Mouse (Mus musculus) lung, postnatal 0 days (tissue): ENCODE data around the gene Pank1. TPM values are rescaled to one million over a fixed set of nuclear protein-coding genes. Genes with fewer than 3 reads are reported as not detected.

Experiments used
- ATAC-seq: fragments of 200-750 bp; cut with Nextera tagmentation; 2 replicates; pipeline ENCODE4 v1.8.0; 2017; ENCODE audit warnings: moderate library complexity
- DNase-seq: peaks from one replicate; pipeline ENCODE4 v3.0.0-alpha.2; 2016; ENCODE audit warnings: low spot score
- H3K27ac ChIP-seq: fragments of 300-500 bp; sonication (generic); 2 replicates; pipeline ENCODE4 v1.5.1; 2014; ENCODE audit warnings: antibody characterized with exemption, mild to moderate bottlenecking, low read length, mixed read lengths
- H3K27me3 ChIP-seq: fragments of 300-500 bp; sonication (generic); replicated peaks from 2 replicates; pipeline ENCODE4 v1.6.1; 2014; ENCODE audit warnings: low read length, mixed read lengths; ENCODE audit not compliant: insufficient read depth
- H3K36me3 ChIP-seq: fragments of 300-500 bp; sonication (generic); 2 replicates; pipeline ENCODE4 v1.6.1; 2014; ENCODE audit warnings: low read length, mixed read lengths; ENCODE audit not compliant: insufficient read depth
- H3K4me1 ChIP-seq: fragments of 300-500 bp; sonication (generic); 2 replicates; pipeline ENCODE4 v1.6.1; 2014; ENCODE audit warnings: antibody characterized with exemption, low read depth, low read length, mixed read lengths; ENCODE audit not compliant: insufficient read depth
- H3K4me2 ChIP-seq: fragments of 300-500 bp; sonication (generic); replicated peaks from 2 replicates; pipeline ENCODE4 v1.6.1; 2014; ENCODE audit warnings: low read depth, mild to moderate bottlenecking, low read length, moderate library complexity, mixed read lengths
- H3K4me3 ChIP-seq: fragments of 300-500 bp; sonication (generic); 2 replicates; pipeline ENCODE4 v1.5.1; 2014; ENCODE audit warnings: low read depth, low read length
- H3K9ac ChIP-seq: fragments of 300-500 bp; sonication (generic); replicated peaks from 2 replicates; pipeline ENCODE4 v1.6.1; 2014; ENCODE audit warnings: low read depth, mild to moderate bottlenecking
- H3K9me3 ChIP-seq: fragments of 300-500 bp; sonication (generic); 2 replicates; pipeline ENCODE4 v1.6.1; 2016; ENCODE audit warnings: low read length, mixed read lengths
- CTCF ChIP-seq: IDR thresholded peaks from 2 replicates; pipeline ENCODE4 v1.5.1; 2016; ENCODE audit warnings: antibody characterized with exemption, mild to moderate bottlenecking
- EP300 ChIP-seq: IDR thresholded peaks from 2 replicates; pipeline ENCODE4 v1.6.1; 2016; ENCODE audit warnings: antibody characterized with exemption, mild to moderate bottlenecking, control low read depth
- WGBS: fragments of 180-500 bp; shearing (Covaris S2); extraction: QIAGEN DNeasy Blood & Tissue Kit; methylation state at CpG from one replicate; pipeline ENCODE4 v1.1.7; 2014; 5-methylcytosine and 5-hydroxymethylcytosine counted together
- polyA plus RNA-seq: library from polyadenylated mRNA; unstranded; fragments of >200 nt; fragmentation: Nextera tagmentation; extraction: Ambion mirVana; gene quantifications from 2 replicates; pipeline ENCODE4 v1.2.1, GENCODE M21; 2015

Gene Pank1
- polyA plus RNA-seq, 1 experiment from 2014 or later, result 5.6 TPM

DNA sequence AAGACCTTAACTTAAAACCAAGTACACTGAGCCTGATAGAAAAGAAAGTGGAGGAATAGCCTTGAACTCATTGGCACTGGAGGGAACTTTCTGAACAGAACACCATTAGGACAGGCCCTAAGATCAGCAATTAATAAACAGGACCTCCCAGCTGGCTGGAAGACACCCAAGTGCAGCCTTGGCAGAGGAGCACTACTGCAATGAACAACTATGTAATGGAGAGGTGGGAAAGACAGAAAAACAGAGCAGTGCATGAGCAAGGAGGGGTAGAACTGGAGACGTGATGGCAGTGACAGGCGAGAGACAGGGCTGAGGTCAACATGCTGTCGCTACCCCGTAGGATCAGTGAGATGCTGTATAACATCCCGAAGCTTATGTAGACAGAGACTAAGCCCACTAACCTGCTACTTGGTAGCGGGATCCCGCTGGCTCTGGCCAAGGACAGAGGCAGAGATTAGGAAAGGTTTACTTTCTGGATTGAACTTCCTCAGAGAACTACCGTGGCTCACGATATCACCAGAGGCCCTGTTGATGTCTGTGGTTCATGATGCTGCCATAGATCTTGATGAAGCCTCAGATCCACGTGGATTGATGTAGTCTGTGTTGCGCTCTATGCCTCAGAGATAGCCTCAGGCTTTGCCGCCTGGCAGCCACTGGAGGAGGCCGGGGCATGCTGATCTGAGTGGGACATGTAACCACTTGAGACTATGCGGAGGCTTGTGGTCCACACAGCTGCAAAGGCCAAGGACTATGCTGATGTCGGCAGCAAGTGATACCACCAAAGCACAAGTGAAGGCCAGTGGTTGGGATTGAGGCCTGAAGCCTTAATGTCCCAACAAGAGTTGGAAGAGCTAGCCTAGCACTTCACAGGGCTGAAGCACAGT is 18.1 kb upstream of the Pank1 start:
- Histone ChIP-seq H3K4me3 (no peak overlapping the region), H3K27ac (0 out of 2 replicates have a peak overlapping the region, but pooled peaks have one; percentile 33), H3K36me3 (no peaks in the 10 kb centered on the region), H3K4me1 (no peaks in the 10 kb centered on the region), H3K27me3 (no peaks in the 10 kb centered on the region), H3K9ac (no peak overlapping the region), H3K9me3 (no peaks in the 10 kb centered on the region), H3K4me2 (no peak overlapping the region)
- 74% methylated on average over 15 of the region's 15 CpGs for WGBS
- TF ChIP-seq CTCF (no peak), EP300 (peak; percentile 40; the same call in 1 of the 2 replicates)
- peak; percentile 42 for DNase-seq
- ATAC-seq, result peak; percentile 55

DNA sequence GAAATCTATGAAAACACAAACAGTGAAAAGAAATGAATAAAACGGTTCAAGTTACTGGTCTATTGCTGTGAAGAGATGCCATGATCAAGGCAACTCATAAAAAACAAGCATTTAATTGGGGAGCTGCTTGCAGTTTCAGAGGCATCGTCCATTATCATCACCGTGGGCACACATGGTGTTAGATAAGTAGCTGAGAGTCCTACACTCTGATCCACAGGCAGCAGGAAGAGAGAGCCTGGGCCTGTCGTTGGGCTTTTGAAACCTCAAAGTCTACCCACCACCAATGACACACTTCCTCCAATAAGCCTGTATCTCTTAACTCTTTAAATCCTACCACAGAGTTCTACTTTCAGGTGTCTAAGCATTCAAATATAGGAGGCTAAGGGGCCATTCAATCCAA is 15.8 kb upstream of the Pank1 start:
- WGBS, result 79% methylated on average over 4 of the region's 4 CpGs
- Histone ChIP-seq H3K27me3 (no peaks in the 10 kb centered on the region), H3K9ac (no peak overlapping the region), H3K4me1 (no peaks in the 10 kb centered on the region; the same call in 1 of the 2 replicates), H3K36me3 (no peaks in the 10 kb centered on the region), H3K4me2 (no peak overlapping the region), H3K27ac (no peak overlapping the region), H3K9me3 (no peaks in the 10 kb centered on the region), H3K4me3 (no peak overlapping the region)
- TF ChIP-seq CTCF (no peak), EP300 (no peak)
- ATAC-seq, result no peak
- DNase-seq, result no peak

DNA sequence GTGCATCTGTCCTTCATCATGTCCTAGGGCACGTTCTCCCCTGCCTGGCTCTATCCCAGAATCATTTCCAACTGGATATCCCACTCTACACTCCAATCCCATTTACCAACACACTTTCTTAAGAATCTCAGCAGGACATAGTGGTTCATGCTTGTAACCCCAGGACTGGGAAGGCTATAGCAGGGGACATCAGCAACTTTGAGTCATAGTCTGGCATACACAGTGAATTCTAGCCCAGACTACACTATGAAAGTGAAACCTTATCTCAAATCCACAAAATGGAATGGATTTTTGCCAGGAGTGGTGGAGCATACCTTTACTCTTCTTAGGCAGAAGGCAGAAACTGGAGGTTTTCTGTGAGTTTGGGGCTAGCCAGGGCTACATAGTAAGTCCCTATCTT is 12.3 kb upstream of the Pank1 start:
- H3K4me3 ChIP-seq, result no peak overlapping the region
- no peaks in the 10 kb centered on the region for H3K9me3 ChIP-seq
- H3K27me3 ChIP-seq, result no peaks in the 10 kb centered on the region
- no peaks in the 10 kb centered on the region; the same call in 1 of the 2 replicates for H3K4me1 ChIP-seq
- WGBS, result 60% methylated on average over 1 of the region's 1 CpGs
- no peak overlapping the region for H3K9ac ChIP-seq
- ATAC-seq (peak; percentile 62), DNase-seq (no peak)
- no peaks in the 10 kb centered on the region for H3K36me3 ChIP-seq
- TF ChIP-seq CTCF (no peak), EP300 (no peak)
- no peak overlapping the region for H3K27ac ChIP-seq
- no peak overlapping the region for H3K4me2 ChIP-seq

DNA sequence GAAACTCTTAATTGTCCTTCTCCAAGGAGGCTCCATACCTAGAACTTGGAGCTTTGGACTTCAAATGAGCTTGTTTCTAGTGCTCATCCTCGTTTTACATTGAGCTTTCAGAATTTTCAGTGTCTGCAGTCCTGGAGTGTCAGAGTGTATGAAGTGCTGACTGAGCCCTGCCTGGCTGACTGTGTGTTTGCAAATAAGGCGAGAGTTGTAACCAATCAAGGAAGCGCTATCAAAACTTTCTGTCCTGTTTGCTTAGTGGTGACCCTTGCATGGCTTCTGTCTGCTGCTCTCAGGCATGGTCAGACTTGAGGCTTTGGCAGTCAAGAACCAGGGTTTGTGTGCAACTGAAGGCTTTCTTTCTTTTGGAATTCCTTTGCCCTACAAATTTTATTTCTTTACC is 11.7 kb upstream of the Pank1 start:
- WGBS, result 36% methylated on average over 3 of the region's 3 CpGs
- no peaks in the 10 kb centered on the region for H3K9me3 ChIP-seq
- H3K4me2 ChIP-seq, result no peak overlapping the region
- H3K4me3 ChIP-seq, result no peak overlapping the region
- no peaks in the 10 kb centered on the region; the same call in 1 of the 2 replicates for H3K4me1 ChIP-seq
- peak; percentile 50 for DNase-seq
- TF ChIP-seq CTCF, result no peak
- TF ChIP-seq EP300, result no peak
- H3K36me3 ChIP-seq, result no peaks in the 10 kb centered on the region
- H3K27ac ChIP-seq, result 0 out of 2 replicates have a peak overlapping the region, but pooled peaks have one; percentile 32
- no peaks in the 10 kb centered on the region for H3K27me3 ChIP-seq
- H3K9ac ChIP-seq, result no peak overlapping the region
- peak; percentile 80 for ATAC-seq

DNA sequence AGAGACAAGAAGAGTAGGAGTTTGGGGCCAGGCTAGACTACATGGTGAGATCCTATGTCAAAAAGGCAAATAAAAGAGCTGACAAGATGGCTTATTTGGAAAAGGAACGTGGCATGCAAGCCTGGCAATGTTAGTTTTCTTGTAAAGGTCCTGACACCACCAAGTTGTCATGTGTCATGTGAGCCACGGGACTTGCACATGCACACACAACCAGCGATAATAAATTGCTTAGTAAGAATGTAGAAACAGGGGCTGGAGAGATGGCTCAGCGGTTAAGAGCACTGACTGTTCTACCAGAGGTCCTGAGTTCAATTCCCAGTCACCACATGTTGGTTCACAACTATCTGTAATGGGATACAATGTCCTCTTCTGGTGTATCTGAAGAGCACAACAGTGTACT is 7.1 kb upstream of the Pank1 start:
- H3K4me1 ChIP-seq, result no peaks in the 10 kb centered on the region; the same call in 1 of the 2 replicates
- H3K27ac ChIP-seq, result no peak overlapping the region
- WGBS, result 61% methylated on average over 4 of the region's 4 CpGs
- TF ChIP-seq CTCF (no peak), EP300 (no peak)
- no peak overlapping the region for H3K4me3 ChIP-seq
- H3K9ac ChIP-seq, result no peak overlapping the region
- no peaks in the 10 kb centered on the region for H3K9me3 ChIP-seq
- no peak for DNase-seq
- H3K27me3 ChIP-seq, result no peaks in the 10 kb centered on the region
- H3K36me3 ChIP-seq, result no peaks in the 10 kb centered on the region
- no peak for ATAC-seq
- no peak overlapping the region for H3K4me2 ChIP-seq

DNA sequence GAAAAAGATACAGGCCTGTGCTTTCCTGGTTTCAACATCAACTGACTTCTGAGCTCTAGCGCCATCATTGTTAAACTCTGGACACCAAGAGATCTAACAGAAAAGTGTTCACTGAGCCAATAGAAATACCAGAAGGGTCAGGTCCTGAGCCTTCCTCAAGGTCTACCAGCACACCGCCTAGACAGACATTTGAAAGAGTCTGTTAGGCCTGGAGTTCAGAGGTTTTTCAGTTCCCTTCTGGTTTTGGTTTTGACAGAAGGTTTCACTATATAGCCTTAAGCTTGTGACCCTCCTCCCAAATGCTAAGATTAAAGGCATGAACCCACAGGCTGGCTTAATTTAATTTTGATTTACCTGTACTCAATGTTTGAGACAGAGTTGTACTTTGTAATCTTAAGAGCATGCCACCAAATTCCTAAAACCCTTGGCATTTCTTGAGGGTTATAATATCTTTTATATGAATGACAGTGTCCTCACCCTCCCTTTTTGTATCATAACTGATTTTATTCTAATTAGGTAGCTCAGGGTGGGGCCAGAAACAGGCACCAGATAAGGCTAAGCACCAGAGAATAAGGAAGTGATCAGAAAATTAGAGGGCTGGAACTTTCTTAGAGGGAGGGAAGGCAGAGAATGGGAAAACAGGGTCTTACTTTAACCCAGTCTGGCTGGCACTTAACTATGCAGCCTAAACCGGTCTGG is 4.4 kb upstream of the Pank1 start:
- 80% methylated on average over 3 of the region's 3 CpGs for WGBS
- H3K4me1 ChIP-seq, result 0 out of 2 replicates have a peak, but pooled peaks cover 4% of the 10 kb centered on the region
- H3K4me2 ChIP-seq, result no peak overlapping the region
- H3K4me3 ChIP-seq, result no peak overlapping the region
- TF ChIP-seq CTCF (no peak), EP300 (no peak)
- H3K27me3 ChIP-seq, result no peaks in the 10 kb centered on the region
- no peak for DNase-seq
- no peak overlapping the region for H3K27ac ChIP-seq
- H3K9me3 ChIP-seq, result no peaks in the 10 kb centered on the region
- H3K36me3 ChIP-seq, result no peaks in the 10 kb centered on the region
- H3K9ac ChIP-seq, result no peak overlapping the region
- ATAC-seq, result no peak
